Mouse (Mus musculus) neural tube, embryonic 13.5 days (tissue): ENCODE data around the gene P4ha3. TPM values are rescaled to one million over a fixed set of nuclear protein-coding genes. Genes with fewer than 3 reads are reported as not detected.

Experiments used
- ATAC-seq: fragments of 200-750 bp; cut with Nextera tagmentation; 2 replicates; pipeline ENCODE4 v1.8.0; 2017; ENCODE audit warnings: low read depth, mild to moderate bottlenecking, moderate TSS enrichment, moderate library complexity
- H3K27ac ChIP-seq: fragments of 300-500 bp; sonication (generic); replicated peaks from 2 replicates; pipeline ENCODE4 v1.5.1; 2015; ENCODE audit warnings: moderate library complexity, mild to moderate bottlenecking, inconsistent platforms
- H3K27me3 ChIP-seq: fragments of 300-500 bp; sonication (generic); 2 replicates; pipeline ENCODE4 v1.6.1; 2015; ENCODE audit warnings: mild to moderate bottlenecking, inconsistent platforms
- H3K36me3 ChIP-seq: fragments of 300-500 bp; sonication (generic); 2 replicates; pipeline ENCODE4 v1.6.1; 2015; ENCODE audit warnings: mild to moderate bottlenecking, inconsistent platforms
- H3K4me1 ChIP-seq: fragments of 300-500 bp; sonication (generic); replicated peaks from 2 replicates; pipeline ENCODE4 v1.6.1; 2015; ENCODE audit warnings: inconsistent platforms
- H3K4me2 ChIP-seq: fragments of 300-500 bp; sonication (generic); 2 replicates; pipeline ENCODE4 v1.6.1; 2015; ENCODE audit warnings: inconsistent platforms, mild to moderate bottlenecking, moderate library complexity
- H3K4me3 ChIP-seq: fragments of 300-500 bp; sonication (generic); 2 replicates; pipeline ENCODE4 v1.5.1; 2015; ENCODE audit warnings: mild to moderate bottlenecking, inconsistent platforms
- H3K9ac ChIP-seq: fragments of 300-500 bp; sonication (generic); 2 replicates; pipeline ENCODE4 v1.6.1; 2015; ENCODE audit warnings: moderate library complexity, mild to moderate bottlenecking, inconsistent platforms
- H3K9me3 ChIP-seq: fragments of 300-500 bp; sonication (generic); 2 replicates; pipeline ENCODE4 v1.6.1; 2016; ENCODE audit warnings: inconsistent platforms
- WGBS: fragments of 180-500 bp; shearing (Covaris S2); methylation state at CpG from one replicate; pipeline ENCODE4 v1.1.7; 2015; 5-methylcytosine and 5-hydroxymethylcytosine counted together
- polyA plus RNA-seq: library from polyadenylated mRNA; unstranded; fragments of >200 nt; fragmentation: Nextera tagmentation; extraction: Ambion mirVana; gene quantifications from 2 replicates; pipeline ENCODE4 v1.2.1, GENCODE M21; 2015

Gene P4ha3
- polyA plus RNA-seq, 1 experiment from 2014 or later, result 11.4 TPM

- Histone ChIP-seq H3K4me1 (no peaks in the 10 kb centered on the region), H3K9me3 (no peaks in the 10 kb centered on the region), H3K27me3 (no peaks in the 10 kb centered on the region), H3K36me3 (peaks cover 21% of the 10 kb centered on the region), H3K4me2 (no peak overlapping the region), H3K9ac (no peak overlapping the region), H3K4me3 (no peak overlapping the region), H3K27ac (no peak overlapping the region)
- WGBS, result 92% methylated on average over 4 of the region's 4 CpGs
- ATAC-seq, result no peak
Measured at GRCm38 (mm10) chr7:100354984-100355383, 69.7 kb downstream of the P4ha3 start.

- Histone ChIP-seq H3K27me3 (no peaks in the 10 kb centered on the region), H3K27ac (no peak overlapping the region), H3K9me3 (no peaks in the 10 kb centered on the region), H3K4me3 (no peak overlapping the region), H3K4me2 (no peak overlapping the region), H3K9ac (no peak overlapping the region), H3K4me1 (no peaks in the 10 kb centered on the region), H3K36me3 (peaks cover 15% of the 10 kb centered on the region)
- 82% methylated on average over 5 of the region's 5 CpGs for WGBS
- no peak for ATAC-seq
Measured at GRCm38 (mm10) chr7:100356324-100356723, 71.0 kb downstream of the P4ha3 start.

- ATAC-seq, result no peak
- WGBS, result 94% methylated on average over 1 of the region's 1 CpGs
- H3K36me3 ChIP-seq, result peaks cover 12% of the 10 kb centered on the region
- no peak overlapping the region for H3K27ac ChIP-seq
- no peaks in the 10 kb centered on the region for H3K27me3 ChIP-seq
- no peak overlapping the region for H3K4me3 ChIP-seq
- no peak overlapping the region for H3K4me2 ChIP-seq
- no peak overlapping the region for H3K9ac ChIP-seq
- no peaks in the 10 kb centered on the region for H3K4me1 ChIP-seq
- H3K9me3 ChIP-seq, result no peaks in the 10 kb centered on the region
Measured at GRCm38 (mm10) chr7:100356768-100357167, 71.4 kb downstream of the P4ha3 start.

GRCm38 (mm10) chr7:100357856-100358255 is 72.5 kb downstream of the P4ha3 start:
- Histone ChIP-seq H3K27me3 (no peaks in the 10 kb centered on the region), H3K27ac (no peak overlapping the region), H3K36me3 (peaks cover 8% of the 10 kb centered on the region), H3K4me2 (no peak overlapping the region), H3K4me1 (no peaks in the 10 kb centered on the region), H3K9me3 (no peaks in the 10 kb centered on the region), H3K9ac (no peak overlapping the region), H3K4me3 (no peak overlapping the region)
- no peak for ATAC-seq

- WGBS, result 87% methylated on average over 2 of the region's 2 CpGs
- Histone ChIP-seq H3K9me3 (no peaks in the 10 kb centered on the region), H3K36me3 (0 out of 2 replicates have a peak, but pooled peaks cover 4% of the 10 kb centered on the region), H3K9ac (no peak overlapping the region), H3K4me2 (no peak overlapping the region), H3K27me3 (no peaks in the 10 kb centered on the region), H3K27ac (no peak overlapping the region), H3K4me1 (peaks cover 5% of the 10 kb centered on the region), H3K4me3 (no peak overlapping the region)
- no peak for ATAC-seq
Measured at GRCm38 (mm10) chr7:100363162-100363561, 77.8 kb downstream of the P4ha3 start.

GRCm38 (mm10) chr7:100364888-100365287 is 79.6 kb downstream of the P4ha3 start:
- ATAC-seq, result no peak
- Histone ChIP-seq H3K9me3 (no peaks in the 10 kb centered on the region), H3K27me3 (no peaks in the 10 kb centered on the region), H3K4me2 (no peak overlapping the region), H3K9ac (no peak overlapping the region), H3K4me1 (peaks cover 18% of the 10 kb centered on the region), H3K27ac (no peak overlapping the region), H3K4me3 (no peak overlapping the region), H3K36me3 (0 out of 2 replicates have a peak, but pooled peaks cover 4% of the 10 kb centered on the region)
- WGBS, result 44% methylated on average over 6 of the region's 6 CpGs

Other genes with a start within 250 kb of the P4ha3 start
- gene Pold3, start 164.0 kb upstream of the P4ha3 start, polyA plus RNA-seq, result 35.3 and 38.8 TPM in 2 replicates
- gene Lipt2, start 126.2 kb upstream of the P4ha3 start, polyA plus RNA-seq, result 16.9 and 19.5 TPM in 2 replicates
- 0.39 and 1.7 TPM in 2 replicates for gene Kcne3, start 109.0 kb upstream of the P4ha3 start, polyA plus RNA-seq
- gene Pgm2l1, start 58.1 kb upstream of the P4ha3 start, polyA plus RNA-seq, result 19.7 and 20.5 TPM in 2 replicates
- gene C2cd3, start 86.7 kb downstream of the P4ha3 start, polyA plus RNA-seq, result 21.2 and 22.4 TPM in 2 replicates
- 140 and 142 TPM in 2 replicates for gene Ppme1, start 86.8 kb downstream of the P4ha3 start, polyA plus RNA-seq
- not detected in 2 replicates for gene Ucp3, start 187.5 kb downstream of the P4ha3 start, polyA plus RNA-seq
- 71.0 and 76.4 TPM in 2 replicates for gene Ucp2, start 207.8 kb downstream of the P4ha3 start, polyA plus RNA-seq
- 2.5 and 2.6 TPM in 2 replicates for gene Dnajb13, start 229.4 kb downstream of the P4ha3 start, polyA plus RNA-seq